Mouse (Mus musculus): ENCODE results near the gene Dedd.

DNA sequence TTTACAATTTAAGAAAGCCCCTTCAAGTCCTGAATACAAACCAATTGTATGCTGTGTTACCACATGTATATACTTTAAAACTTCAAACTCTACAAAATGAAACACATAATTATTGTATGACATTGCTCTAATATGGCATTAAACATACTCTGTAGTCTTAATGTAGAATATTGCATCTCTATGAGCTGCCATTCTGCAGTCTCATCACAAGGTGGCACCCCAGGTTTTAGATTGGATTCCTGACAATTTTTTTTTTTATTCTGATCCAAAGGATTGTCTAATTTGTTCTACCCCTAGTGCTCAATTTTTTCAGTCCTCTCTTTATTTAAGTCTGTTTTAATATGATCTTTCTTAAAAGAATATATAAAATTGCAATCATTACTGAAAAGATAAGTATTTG is 7.5 kb upstream of the Dedd start:
- no peak for TF ChIP-seq CTCF (IDR thresholded peaks at IDR 0.05; ENCODE audit: extremely low read depth, insufficient read length, insufficient replicate concordance, low read depth, low read length)
- no peak for TF ChIP-seq POLR2A (IDR thresholded peaks at IDR 0.05; ENCODE audit: low read depth, low read length)
